Mouse (Mus musculus) adrenal gland, postnatal 25 days (tissue): Measurements from ENCODE around the gene Usp43. TPM values are rescaled to one million over a fixed set of nuclear protein-coding genes. Genes with fewer than 3 reads are reported as not detected.

Experiments used
- DNase-seq: peaks from one replicate; pipeline ENCODE4 v3.0.0; 2021; ENCODE audit warnings: mixed read lengths
- total RNA-seq: library from RNA; stranded (reverse); gene quantifications from 2 replicates; pipeline ENCODE4 v1.2.3, GENCODE M21; 2021

The Usp43 gene
- total RNA-seq, 1 experiment from 2014 or later, result 1.5 TPM

DNA sequence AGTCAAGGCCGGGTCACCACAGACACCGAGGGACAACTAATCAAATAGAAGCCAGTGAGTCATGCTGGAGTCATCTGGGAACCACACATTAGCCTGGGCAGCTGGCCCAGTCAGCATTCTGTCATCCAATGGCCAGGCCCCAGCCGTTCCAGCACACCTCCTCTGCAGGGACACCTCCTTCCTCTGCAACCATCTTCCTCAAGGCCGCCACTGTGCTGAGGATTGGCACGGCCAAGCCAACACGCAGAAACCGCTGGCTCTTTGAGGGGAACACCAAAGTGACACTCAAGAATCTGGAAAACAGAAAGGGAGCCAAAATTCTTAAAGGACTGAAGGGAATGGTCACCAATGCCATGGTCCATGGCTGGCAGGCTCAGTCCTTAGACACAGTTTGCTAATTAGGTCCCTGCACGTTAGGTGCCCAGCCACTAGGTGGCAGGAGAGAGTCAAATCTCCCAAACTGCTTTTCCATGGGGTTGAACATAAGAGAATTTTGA is 24.8 kb downstream of the Usp43 start:
- DNase-seq, result peak; percentile 86

DNA sequence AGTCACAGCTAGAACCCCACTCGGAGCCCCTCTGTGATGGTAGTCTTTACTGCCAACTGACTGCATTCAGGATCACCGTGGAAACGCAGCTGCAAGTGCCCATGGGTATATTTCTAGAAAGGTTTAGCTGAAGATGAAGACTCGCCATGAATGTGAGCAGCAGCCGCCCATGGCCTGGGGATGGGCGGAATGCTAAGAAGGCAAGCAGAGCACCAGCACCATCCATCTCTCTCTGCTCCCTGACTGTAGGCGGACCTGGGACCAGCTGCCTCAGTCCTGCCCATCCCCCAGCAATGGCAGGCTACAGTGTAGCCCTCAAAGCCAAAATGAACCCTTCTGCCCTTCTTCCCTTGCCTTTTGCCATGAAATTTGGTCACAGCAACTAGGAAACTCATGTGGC is 26.3 kb downstream of the Usp43 start:
- DNase-seq, result no peak

DNA sequence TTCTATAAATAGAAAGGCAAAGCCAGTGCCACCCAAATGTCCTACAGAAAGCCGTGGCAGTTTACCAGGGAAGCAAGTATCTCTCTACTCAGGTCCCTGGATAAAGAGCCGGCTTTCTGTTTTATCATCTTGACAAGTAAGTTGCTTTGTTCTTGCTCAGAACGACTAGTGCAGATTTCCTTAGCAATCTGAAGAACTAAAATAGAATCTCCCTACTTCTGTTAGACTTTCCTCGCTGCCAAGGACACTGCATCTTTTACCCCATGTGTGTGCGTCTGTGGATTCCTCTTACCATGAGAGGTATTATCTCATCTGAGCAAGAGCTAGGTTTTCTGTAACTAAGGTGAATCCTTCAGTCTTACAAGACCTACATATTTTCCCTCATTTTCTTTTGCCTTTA is 33.4 kb downstream of the Usp43 start:
- no peak for DNase-seq

GRCm38 (mm10) chr11:67885921-67886320 is 36.0 kb downstream of the Usp43 start:
- no peak for DNase-seq

DNA sequence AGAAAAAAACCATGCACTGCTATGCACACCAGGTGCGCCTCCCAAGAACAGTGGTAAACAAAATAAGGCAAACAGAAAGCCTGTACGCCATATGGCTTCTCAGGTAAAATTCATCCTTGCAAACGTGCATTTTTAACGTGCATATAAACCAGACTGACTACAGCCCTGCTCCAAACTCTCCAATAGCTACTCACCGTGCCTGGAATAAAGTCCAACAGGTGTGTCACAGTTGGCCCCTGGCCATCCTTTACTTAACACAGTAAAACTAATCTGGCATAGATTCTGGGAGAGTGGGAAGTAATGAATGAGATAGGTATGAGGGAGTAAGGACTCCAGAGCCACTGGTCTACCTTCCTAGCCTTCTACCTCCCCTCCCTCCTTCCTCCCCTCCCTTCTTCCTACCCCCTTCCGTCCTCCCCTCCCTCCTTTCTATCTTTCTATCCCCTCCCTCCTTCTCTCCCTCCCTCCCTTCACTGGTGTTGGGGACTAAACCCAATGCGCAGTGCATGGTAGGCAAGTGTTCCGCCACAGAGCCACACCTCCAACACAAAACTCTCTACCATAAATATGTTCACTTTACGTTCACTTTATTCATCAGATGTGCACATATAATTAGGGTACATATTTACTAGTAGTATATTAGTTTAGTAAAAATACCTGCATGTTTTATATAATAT is 56.3 kb downstream of the Usp43 start:
- no peak for DNase-seq

- no peak for DNase-seq
Measured at GRCm38 (mm10) chr11:67865100-67865499, 56.9 kb downstream of the Usp43 start.

DNA sequence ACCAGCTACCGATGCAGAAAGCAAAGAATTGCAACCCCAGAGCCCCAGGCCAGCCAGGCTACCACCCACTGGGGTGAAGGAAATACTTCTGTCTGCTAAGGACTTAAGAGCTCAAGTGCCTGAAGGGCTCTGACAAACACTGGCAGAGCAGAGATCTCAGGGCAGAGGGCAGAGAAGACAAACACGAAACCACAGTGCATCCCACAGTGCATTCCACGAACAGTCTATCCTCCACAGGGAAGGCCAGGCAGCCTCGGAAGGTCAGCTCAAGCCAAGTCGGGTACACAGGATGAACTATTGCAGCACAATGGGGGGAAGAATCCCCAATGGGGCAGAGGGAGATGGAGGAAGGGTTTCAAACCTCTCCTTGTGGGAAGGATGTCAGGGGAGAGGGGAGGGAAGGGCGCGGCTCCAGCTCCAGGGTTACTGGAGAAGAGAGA is 60.5 kb downstream of the Usp43 start:
- no peak for DNase-seq

DNA sequence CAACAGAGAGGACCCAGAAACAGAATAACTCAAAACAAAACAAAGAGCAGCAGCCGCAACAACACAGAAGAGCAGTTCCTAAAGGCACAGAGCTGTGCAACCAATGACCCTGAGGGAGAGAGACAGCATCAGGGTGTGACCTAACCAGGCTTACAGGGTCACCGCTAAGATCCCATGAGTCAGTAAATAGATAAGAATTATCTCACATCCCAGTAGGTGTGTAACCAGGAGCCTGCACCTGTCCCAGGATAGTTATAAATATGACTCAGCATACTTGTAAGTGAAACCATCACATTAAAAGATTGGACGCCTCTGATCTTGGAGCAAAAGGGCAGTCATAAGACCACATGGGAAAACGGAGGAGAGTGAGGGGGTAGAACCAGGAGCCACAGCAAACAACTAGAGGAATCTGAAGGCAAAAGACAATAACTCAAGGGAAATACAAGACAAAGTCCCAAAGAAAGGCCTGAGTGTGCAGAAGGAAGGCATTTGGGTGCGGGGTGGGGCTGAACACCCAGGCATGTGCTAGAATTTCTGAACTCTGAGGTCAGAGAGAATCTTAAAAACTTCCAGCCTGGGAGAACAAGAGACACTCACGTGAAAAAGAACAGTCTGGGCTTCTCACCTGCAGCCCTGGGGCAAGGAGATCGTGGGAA is 61.1 kb downstream of the Usp43 start:
- no peak for DNase-seq

DNA sequence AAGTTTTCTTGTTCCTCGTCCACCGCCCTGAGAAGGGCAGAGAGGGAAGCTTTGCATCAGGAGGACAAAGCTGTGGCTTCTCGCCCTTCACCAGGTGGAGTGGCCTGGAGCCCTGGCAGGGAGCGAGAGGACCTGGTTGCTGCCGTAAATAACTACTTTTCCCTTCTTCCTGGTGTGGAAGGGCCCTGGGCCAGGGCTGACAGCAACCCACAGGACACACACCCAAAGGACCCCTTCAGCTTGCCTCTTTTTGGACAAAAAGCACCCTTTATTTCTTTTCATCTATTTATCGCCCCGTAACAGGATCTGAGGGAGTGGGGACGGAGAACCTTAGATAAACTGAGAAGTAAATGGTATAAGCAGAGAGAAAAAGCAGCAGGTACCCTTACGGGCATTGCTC is 63.4 kb downstream of the Usp43 start:
- no peak for DNase-seq

- peak; percentile 33 for DNase-seq
Measured at GRCm38 (mm10) chr11:67855035-67855434, 66.9 kb downstream of the Usp43 start.

DNA sequence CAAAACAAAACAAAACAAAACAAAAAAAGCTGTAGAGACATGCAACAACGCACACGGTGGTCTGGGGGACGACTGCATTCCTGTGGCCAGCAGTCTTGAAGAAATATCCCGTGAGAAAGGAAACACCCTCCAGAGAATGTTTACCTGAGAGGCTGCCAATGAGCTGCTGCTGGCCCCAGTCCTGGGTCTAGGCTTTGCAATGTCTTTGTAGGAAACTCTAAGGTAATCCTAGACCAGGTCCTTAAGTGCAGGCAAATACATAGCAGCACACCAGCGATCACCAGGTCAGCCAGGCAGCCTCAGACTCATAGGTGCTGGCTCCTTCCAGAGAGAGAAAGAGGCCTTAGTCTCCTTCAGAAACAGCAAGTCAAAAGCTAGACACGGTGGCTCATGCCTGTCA is 68.0 kb downstream of the Usp43 start:
- no peak for DNase-seq

DNA sequence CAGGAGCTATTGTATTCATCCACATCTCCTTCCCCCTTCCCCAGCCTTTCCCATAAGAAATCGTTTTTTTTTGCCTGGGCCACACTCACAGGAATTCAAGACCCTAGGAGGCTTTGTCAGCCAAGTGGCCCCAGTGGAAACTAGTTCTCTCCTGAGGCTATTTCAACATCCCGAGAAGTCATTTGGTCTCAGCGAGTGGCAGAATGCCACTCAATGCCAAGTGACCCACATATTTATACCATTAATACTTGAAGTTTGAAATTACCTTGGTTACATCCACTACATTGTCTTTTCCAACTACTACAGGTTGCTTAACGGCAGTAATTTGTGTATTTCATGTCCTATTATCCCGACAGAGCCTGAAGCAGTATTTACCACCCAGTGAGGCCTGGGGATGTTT is 70.2 kb downstream of the Usp43 start:
- DNase-seq, result no peak

- no peak for DNase-seq
Measured at GRCm38 (mm10) chr11:67845193-67845592, 76.8 kb downstream of the Usp43 start.

DNA sequence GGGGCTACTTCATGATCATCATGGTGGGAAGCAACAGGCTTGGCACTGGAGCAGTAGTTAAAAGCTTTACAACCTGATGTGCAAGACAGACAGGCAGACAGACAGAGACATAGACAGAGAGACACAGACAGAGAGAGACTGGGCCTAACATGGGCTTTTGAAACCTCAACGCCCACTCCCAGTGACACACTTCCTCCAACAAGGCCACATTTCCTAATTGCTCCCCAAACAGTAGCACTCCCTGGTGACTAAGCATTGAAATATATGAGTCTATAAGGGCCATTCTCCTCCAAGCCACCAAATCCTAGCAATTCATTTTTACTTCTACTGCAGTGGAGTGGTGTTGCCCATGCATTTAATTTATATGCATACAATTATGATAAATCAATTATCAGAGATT is 82.1 kb downstream of the Usp43 start:
- DNase-seq, result no peak

DNA sequence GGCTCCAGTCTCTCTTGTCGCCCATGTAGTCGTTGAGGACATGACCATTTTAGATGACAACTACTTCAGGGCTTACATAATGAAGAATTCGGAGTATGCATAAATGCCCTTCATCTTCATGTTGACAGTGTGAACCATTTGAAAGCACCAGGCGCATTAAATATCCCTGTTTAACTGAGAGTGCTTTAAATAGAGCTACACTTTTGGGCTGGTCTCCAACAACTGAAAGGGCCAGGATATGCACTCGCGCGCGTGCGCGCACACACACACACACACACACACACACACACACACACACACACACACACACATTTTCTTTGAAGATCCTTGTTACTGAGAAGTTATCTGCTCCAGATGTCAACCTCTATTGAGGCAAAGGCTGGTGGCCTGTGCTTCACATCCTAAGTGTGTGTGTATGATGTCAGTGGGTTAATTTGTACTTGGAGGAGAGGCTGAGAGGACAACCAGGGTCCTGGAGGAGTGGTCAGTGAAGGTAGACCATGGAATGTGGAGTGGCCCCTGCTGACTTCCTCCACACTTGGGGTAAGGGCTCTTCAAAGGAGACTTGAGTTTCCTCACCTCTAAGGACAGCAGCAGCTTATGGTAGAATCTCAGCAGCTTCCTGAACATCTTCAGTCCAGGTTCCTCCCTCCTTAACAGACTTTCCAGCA is 86.4 kb downstream of the Usp43 start:
- no peak for DNase-seq

DNA sequence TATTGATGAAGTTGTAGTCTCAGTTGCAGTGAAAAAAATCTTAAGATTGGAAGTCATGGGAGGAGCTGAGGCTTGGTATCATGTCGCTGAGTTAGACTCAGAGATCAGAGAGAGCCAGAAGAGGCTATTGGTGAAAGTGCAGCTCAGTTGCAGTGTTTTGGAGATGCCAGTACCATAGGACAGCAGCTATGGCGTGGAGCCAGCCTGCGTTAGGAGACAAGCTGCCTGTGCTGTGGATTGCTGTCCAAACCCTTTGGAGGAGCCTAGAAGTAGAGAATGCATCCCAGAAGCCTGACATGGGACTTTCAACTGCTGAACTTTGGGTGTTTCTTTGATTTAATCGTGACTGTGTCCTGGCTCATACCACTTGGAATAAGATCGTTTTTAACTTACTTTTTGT is 90.1 kb downstream of the Usp43 start:
- DNase-seq, result no peak

- DNase-seq, result no peak
Measured at GRCm38 (mm10) chr11:67829530-67829929, 92.4 kb downstream of the Usp43 start.

DNA sequence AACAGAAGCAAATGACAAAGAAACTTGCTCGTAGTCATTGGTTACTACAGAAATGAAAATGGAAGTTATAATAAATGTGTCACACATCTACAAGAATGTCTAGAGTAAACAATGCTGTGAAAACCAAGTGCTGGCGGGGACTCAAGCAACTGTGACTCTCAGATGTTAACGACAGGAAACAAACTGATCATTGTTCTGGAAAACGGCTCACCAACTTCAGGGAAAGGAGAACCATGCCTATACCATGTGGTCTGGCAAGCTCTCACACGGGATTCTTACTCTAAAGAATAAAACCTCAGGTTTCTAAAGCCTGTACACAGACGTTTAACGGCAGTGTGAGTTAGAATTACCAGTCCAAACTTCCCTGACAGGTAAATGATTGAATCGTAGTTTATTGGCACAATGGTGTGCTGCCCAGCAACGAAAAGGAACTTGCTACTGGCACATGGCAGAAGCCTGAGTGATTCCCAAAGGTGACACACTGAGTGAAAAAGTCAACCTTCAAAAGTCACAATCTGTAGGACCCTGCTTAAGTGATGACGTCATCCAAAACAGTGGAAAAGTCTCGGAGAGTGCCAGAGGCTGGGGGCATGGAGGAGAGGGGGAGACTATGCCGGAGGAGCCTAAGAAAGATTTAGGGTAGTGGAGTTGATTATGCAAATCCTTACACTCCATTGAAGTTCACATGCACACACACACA is 93.4 kb downstream of the Usp43 start:
- no peak for DNase-seq

GRCm38 (mm10) chr11:67821560-67821959 is 100.4 kb downstream of the Usp43 start:
- no peak for DNase-seq

DNA sequence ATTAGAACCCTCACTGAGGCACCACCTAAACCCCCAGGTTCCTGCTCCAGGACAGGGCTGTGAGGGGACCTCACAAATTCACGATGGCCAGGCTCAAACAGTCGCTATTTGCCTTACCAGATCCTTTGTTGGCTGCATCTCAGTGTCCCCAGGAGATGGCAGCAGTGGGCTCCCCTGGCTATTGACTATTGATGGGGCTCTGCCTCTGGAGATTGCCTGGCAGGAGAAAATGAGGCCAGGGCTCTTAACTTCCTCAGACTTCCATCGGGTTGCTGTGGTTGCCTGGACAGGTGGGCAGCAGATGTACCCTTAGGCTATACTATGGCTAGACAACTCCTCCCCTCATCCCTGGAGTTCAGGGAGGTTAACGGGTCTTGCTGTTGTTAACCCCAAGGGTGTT is 101.7 kb downstream of the Usp43 start:
- peak; percentile 46 for DNase-seq

DNA sequence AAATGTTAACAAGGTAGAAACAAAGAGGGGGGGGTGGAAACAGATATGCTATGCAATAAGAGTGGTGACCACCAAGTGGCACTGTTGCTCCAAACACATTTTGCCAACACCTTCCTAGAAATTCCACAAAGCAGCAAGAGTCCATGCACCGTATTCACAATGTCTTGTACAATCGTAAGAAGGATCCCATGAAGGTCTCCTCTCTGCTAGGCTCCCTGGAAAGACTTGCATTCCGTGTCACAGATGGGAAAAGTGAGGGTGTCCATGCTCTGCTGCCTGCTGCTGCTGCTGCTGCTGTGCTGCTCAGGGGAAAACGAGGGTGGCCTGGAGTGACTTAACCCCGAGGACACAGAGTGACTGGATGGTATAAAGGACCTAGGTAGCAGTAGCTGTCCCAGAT is 102.3 kb downstream of the Usp43 start:
- DNase-seq, result no peak

DNA sequence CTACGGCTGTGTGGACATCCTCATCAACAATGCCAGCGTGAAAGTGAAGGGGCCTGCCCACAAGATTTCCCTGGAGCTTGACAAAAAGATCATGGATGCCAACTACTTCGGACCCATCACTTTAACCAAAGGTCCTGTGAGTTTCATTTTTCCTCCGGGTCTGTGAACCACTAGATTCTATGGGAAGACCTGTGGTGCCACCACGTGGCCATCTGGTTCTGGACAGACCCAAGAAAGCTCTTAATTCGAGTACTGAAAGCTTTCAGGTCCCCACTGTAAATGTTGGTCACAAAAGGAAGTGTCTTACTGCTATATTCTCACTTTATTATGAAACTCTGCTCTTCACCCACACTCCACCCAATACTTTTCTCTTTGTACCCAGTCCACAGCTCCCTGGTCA is 110.4 kb downstream of the Usp43 start:
- peak; percentile 14 for DNase-seq

DNA sequence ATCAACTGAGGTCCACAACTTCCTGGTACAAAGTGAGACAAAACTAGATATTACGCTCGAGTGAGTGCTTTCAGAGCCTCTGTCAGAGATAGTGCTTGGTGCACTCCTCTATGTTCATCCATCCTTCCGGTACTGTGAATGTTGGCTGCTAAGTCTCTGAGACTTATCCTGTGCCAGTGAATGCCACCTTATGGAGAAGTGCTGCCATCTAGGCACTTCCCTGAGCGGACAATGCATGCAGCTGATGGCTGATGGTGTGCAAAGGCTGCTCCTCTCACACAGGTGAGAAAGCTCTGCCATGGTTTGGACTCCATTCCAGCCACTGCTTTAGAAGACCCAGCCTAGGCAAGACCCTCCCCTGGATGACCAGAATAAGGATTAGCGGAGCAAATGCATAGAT is 113.9 kb downstream of the Usp43 start:
- no peak for DNase-seq
